Mouse (Mus musculus) MEL (cell line): ENCODE results near the gene Tuba4a. TPM values are rescaled to one million over a fixed set of nuclear protein-coding genes. Genes with fewer than 3 reads are reported as not detected.

Source experiments
- DNase-seq: peaks from one replicate; pipeline ENCODE4 v3.0.0; 2011; ENCODE audit warnings: low read depth, low spot score
- H3K27ac ChIP-seq: 2 replicates; pipeline ENCODE4 v1.5.1; 2012; ENCODE audit warnings: low read depth, mild to moderate bottlenecking, control low read depth, low read length, moderate library complexity; ENCODE audit not compliant: control insufficient read depth
- H3K27me3 ChIP-seq, 2 experiments: fragments of 150-350 bp in 1 of 2; sonication (generic) in 1 of 2; 2 replicates each; pipeline ENCODE4 v1.6.1; 2012; ENCODE audit warnings: low read length in 2 of 2, mild to moderate bottlenecking in 2 of 2, improper control_type of control experiment in 1 of 2, moderate library complexity in 1 of 2; ENCODE audit not compliant: insufficient read depth in 2 of 2, control insufficient read depth in 1 of 2
- H3K36me3 ChIP-seq, 2 experiments: 2 replicates each; pipeline ENCODE4 v1.6.1; 2012 to 2014; ENCODE audit warnings: low read length in 2 of 2, improper control_type of control experiment in 1 of 2, inconsistent platforms in 1 of 2, mild to moderate bottlenecking in 1 of 2; ENCODE audit not compliant: insufficient read depth in 2 of 2, control insufficient read depth in 1 of 2
- H3K4me1 ChIP-seq, 2 experiments: fragments of 150-350 bp in 1 of 2; sonication (generic) in 1 of 2; 2 replicates each; pipeline ENCODE4 v1.6.1; 2012; ENCODE audit warnings: low read length in 2 of 2, improper control_type of control experiment in 1 of 2, mild to moderate bottlenecking in 1 of 2; ENCODE audit not compliant: insufficient read depth in 2 of 2, control insufficient read depth in 1 of 2
- H3K4me3 ChIP-seq, 2 experiments: fragments of 150-350 bp in 1 of 2; sonication (generic) in 1 of 2; 2 replicates each; pipeline ENCODE4 v1.5.1; 2012; ENCODE audit warnings: low read depth in 2 of 2, low read length in 2 of 2, mild to moderate bottlenecking in 2 of 2, moderate library complexity in 2 of 2, control low read depth in 1 of 2, improper control_type of control experiment in 1 of 2; ENCODE audit not compliant: control insufficient read depth in 1 of 2, insufficient read depth in 1 of 2
- H3K79me2 ChIP-seq: 2 replicates; pipeline ENCODE4 v1.6.1; 2012; ENCODE audit warnings: mild to moderate bottlenecking, low read length, moderate library complexity; ENCODE audit not compliant: control insufficient read depth, poor library complexity, insufficient read depth
- H3K9ac ChIP-seq: 2 replicates; pipeline ENCODE4 v1.6.1; 2012; ENCODE audit warnings: low read depth, mild to moderate bottlenecking, control low read depth, low read length, moderate library complexity; ENCODE audit not compliant: control insufficient read depth, poor library complexity, severe bottlenecking
- H3K9me3 ChIP-seq: fragments of 150-350 bp; sonication (generic); replicated peaks from 2 replicates; pipeline ENCODE4 v1.6.1; 2012; ENCODE audit warnings: mild to moderate bottlenecking, low read length, improper control_type of control experiment, moderate library complexity; ENCODE audit not compliant: insufficient read depth
- BHLHE40 ChIP-seq: IDR thresholded peaks from 2 replicates; pipeline ENCODE4 v1.6.1; 2012; ENCODE audit warnings: low read depth, mild to moderate bottlenecking, inconsistent platforms, low read length, improper control_type of control experiment, borderline replicate concordance
- CHD1 ChIP-seq: IDR thresholded peaks from 2 replicates; pipeline ENCODE4 v1.6.1; 2012; ENCODE audit warnings: low read depth, mild to moderate bottlenecking, inconsistent platforms, low read length, improper control_type of control experiment
- CHD2 ChIP-seq: IDR thresholded peaks from 2 replicates; pipeline ENCODE4 v1.6.1; 2011; ENCODE audit warnings: low read length, improper control_type of control experiment
- E2F4 ChIP-seq: IDR thresholded peaks from 2 replicates; pipeline ENCODE4 v1.6.1; 2011; ENCODE audit warnings: low read depth, low read length, improper control_type of control experiment, borderline replicate concordance
- GABPA ChIP-seq: IDR thresholded peaks from 2 replicates; pipeline ENCODE4 v1.6.1; 2012; ENCODE audit warnings: low read depth, mild to moderate bottlenecking, inconsistent platforms, low read length, improper control_type of control experiment, moderate library complexity
- GATA1 ChIP-seq: IDR thresholded peaks from 2 replicates; pipeline ENCODE4 v1.6.1; 2011; ENCODE audit warnings: low read depth, low read length, improper control_type of control experiment
- HCFC1 ChIP-seq: IDR thresholded peaks from 2 replicates; pipeline ENCODE4 v1.6.1; 2012; ENCODE audit warnings: low read depth, mild to moderate bottlenecking, inconsistent platforms, low read length, improper control_type of control experiment, moderate library complexity
- JUND ChIP-seq: IDR thresholded peaks from 2 replicates; pipeline ENCODE4 v1.6.1; 2011; ENCODE audit warnings: low read depth, mild to moderate bottlenecking, improper control_type of control experiment, low read length
- KAT2A ChIP-seq: conservative IDR thresholded peaks from 2 replicates; pipeline ENCODE4 v1.6.1; 2012; ENCODE audit warnings: low read depth, low read length, improper control_type of control experiment, inconsistent platforms
- MAZ ChIP-seq: IDR thresholded peaks from 2 replicates; pipeline ENCODE4 v1.6.1; 2012; ENCODE audit warnings: low read depth, mild to moderate bottlenecking, inconsistent platforms, low read length, improper control_type of control experiment
- MEF2A ChIP-seq: IDR thresholded peaks from 2 replicates; pipeline ENCODE4 v1.6.1; 2014; ENCODE audit warnings: low read depth, mild to moderate bottlenecking, inconsistent platforms, low read length, improper control_type of control experiment; ENCODE audit not compliant: poor library complexity, insufficient replicate concordance, severe bottlenecking; ENCODE audit errors: extremely low read depth
- MXI1 ChIP-seq: IDR thresholded peaks from 2 replicates; pipeline ENCODE4 v1.6.1; 2011; ENCODE audit warnings: mild to moderate bottlenecking, low read depth, low read length, improper control_type of control experiment
- MYB ChIP-seq: IDR thresholded peaks from 2 replicates; pipeline ENCODE4 v1.6.1; 2011; ENCODE audit warnings: mild to moderate bottlenecking, low read depth, low read length, improper control_type of control experiment
- MYC ChIP-seq: IDR thresholded peaks from 2 replicates; pipeline ENCODE4 v1.6.1; 2011; ENCODE audit warnings: low read depth, mild to moderate bottlenecking, low read length, improper control_type of control experiment, moderate library complexity
- POLR2A ChIP-seq, 2 experiments: IDR thresholded peaks; 2 replicates each; pipeline ENCODE4 v1.6.1; 2011 to 2012; ENCODE audit warnings: low read length in 2 of 2, mild to moderate bottlenecking in 2 of 2, control low read depth in 1 of 2, improper control_type of control experiment in 1 of 2, low read depth in 1 of 2, moderate library complexity in 1 of 2; ENCODE audit not compliant: control insufficient read depth in 1 of 2, insufficient read depth in 1 of 2, poor library complexity in 1 of 2
- POLR2AphosphoS2 ChIP-seq: IDR thresholded peaks from 2 replicates; pipeline ENCODE4 v1.6.1; 2011; ENCODE audit warnings: low read length, improper control_type of control experiment
- POLR2AphosphoS5 ChIP-seq: IDR thresholded peaks from 2 replicates; pipeline ENCODE4 v1.6.1; 2012; ENCODE audit warnings: low read depth, borderline replicate concordance, mild to moderate bottlenecking, inconsistent platforms, low read length, moderate library complexity, mixed read lengths
- RAD21 ChIP-seq: IDR thresholded peaks from 2 replicates; pipeline ENCODE4 v1.6.1; 2011; ENCODE audit warnings: mild to moderate bottlenecking, low read depth, low read length, improper control_type of control experiment
- TBP ChIP-seq: IDR thresholded peaks from 2 replicates; pipeline ENCODE4 v1.8.0; 2011; ENCODE audit warnings: low read depth, low read length, improper control_type of control experiment
- TCF12 ChIP-seq: IDR thresholded peaks from 2 replicates; pipeline ENCODE4 v1.6.1; 2014; ENCODE audit warnings: low read depth, mild to moderate bottlenecking, inconsistent platforms, low read length, improper control_type of control experiment, moderate library complexity
- UBTF ChIP-seq: IDR thresholded peaks from 2 replicates; pipeline ENCODE4 v1.6.1; 2012; ENCODE audit warnings: low read depth, mild to moderate bottlenecking, inconsistent platforms, low read length, improper control_type of control experiment, moderate library complexity, borderline replicate concordance; ENCODE audit not compliant: insufficient read depth
- USF1 ChIP-seq: IDR thresholded peaks from 2 replicates; pipeline ENCODE4 v1.6.1; 2014; ENCODE audit warnings: low read depth, mild to moderate bottlenecking, inconsistent platforms, low read length, improper control_type of control experiment, moderate library complexity
- USF2 ChIP-seq, 2 experiments: IDR thresholded peaks; 2 replicates each; pipeline ENCODE4 v1.6.1; 2011 to 2012; ENCODE audit warnings: improper control_type of control experiment in 2 of 2, low read length in 2 of 2, borderline replicate concordance in 1 of 2, inconsistent platforms in 1 of 2, low read depth in 1 of 2, mild to moderate bottlenecking in 1 of 2; ENCODE audit not compliant: insufficient read depth in 1 of 2
- ZKSCAN1 ChIP-seq: IDR thresholded peaks from 2 replicates; pipeline ENCODE4 v1.6.1; 2012; ENCODE audit warnings: low read depth, mild to moderate bottlenecking, inconsistent platforms, low read length, improper control_type of control experiment, moderate library complexity
- ZMIZ1 ChIP-seq: IDR thresholded peaks from 2 replicates; pipeline ENCODE4 v1.6.1; 2012; ENCODE audit warnings: low read depth, mild to moderate bottlenecking, inconsistent platforms, low read length, improper control_type of control experiment, moderate library complexity
- ZNF384 ChIP-seq: IDR thresholded peaks from 2 replicates; pipeline ENCODE4 v1.6.1; 2012; ENCODE audit warnings: low read depth, mild to moderate bottlenecking, inconsistent platforms, low read length, improper control_type of control experiment
- polyA plus RNA-seq, 2 experiments: library from polyadenylated mRNA; stranded (reverse) in 1 of 2; unstranded in 1 of 2; fragments of >175 nt in 1 of 2; fragments of >200 nt in 1 of 2; gene quantifications; 2 replicates each; pipeline versions ENCODE4 v1.2.1 to v1.2.4; 2012; ENCODE audit warnings: low replicate concordance in 2 of 2, low read depth in 1 of 2; ENCODE audit not compliant: insufficient read length in 2 of 2, insufficient read depth in 1 of 2, missing spikeins in 1 of 2
- total RNA-seq: library from RNA; depleted of rRNA; stranded (reverse); fragments of 300-350 nt; gene quantifications from 2 replicates; pipeline ENCODE4 v1.2.3, GENCODE M21; 2012

Tuba4a gene
- total and polyA plus RNA-seq, 3 experiments, result 385 to 439 TPM; not detected in 1

DNA sequence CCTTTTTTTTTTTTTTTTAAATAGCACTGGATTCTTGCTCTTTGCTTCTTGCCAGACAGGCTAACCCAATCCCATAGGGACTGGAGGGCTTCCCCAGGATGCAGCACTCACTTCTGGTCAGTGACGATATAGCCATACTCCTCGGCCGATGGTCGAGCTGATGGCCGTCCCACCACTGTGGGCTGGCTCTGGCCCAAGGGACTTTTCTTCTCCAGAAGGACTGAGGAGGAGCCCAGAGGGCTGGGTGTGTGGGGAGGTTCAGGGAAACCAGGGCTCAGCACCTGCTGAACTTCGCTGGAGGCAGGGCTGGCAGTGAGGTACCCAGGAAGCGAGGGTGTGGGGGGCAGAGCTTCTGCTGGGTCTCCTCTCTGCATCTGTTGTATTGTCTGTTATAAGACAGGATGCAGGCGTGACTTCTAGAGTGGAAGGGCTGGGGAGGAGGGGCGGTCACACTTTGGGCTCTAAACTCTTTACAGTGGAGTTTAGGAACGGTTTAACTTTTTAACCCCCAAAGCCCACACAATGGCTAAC lies 35.9 kb upstream of the Tuba4a start:
- Histone ChIP-seq H3K27me3 (no peaks in the 10 kb centered on the region), H3K36me3 (no peaks in the 10 kb centered on the region)
- TF ChIP-seq BHLHE40 (no peak), POLR2A (IDR thresholded peaks at IDR 0.05; ENCODE audit: control insufficient read depth in 1 of 2, insufficient read depth in 1 of 2, low read depth in 1 of 2, low read length in 2 of 2, poor library complexity in 1 of 2) (no peak), MYB (no peak), GATA1 (no peak), POLR2AphosphoS2 (no peak), GABPA (no peak), HCFC1 (no peak), KAT2A (no peak), USF1 (no peak), ZKSCAN1 (no peak), UBTF (no peak), MYC (no peak), TBP (no peak), JUND (no peak), ZNF384 (no peak), MEF2A (no peak), USF2 (IDR thresholded peaks at IDR 0.05; ENCODE audit: borderline replicate concordance in 1 of 2, insufficient read depth in 1 of 2, low read depth in 1 of 2, low read length in 2 of 2) (no peak), RAD21 (no peak), MXI1 (no peak)

DNA sequence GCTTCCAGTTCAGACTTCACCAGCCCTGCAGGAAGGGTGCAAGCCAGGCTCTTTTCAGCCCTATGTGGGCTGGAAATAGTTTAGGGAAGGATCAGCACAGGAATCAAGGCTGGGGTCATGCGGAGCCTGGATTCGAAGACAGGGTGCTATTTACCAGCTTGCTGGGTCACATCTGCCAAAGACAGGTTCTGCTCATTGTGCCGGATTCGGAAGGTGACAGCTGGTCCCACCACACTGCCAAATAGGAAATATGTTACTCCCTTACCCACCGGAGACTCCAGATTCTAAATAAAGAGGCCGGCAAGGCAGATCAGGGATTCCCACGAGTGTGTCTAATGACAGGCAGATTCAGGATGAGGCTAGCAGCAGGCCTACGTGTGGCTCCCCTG lies 35.0 kb upstream of the Tuba4a start:
- Histone ChIP-seq H3K9ac (no peak overlapping the region), H3K4me1 (no peaks in the 10 kb centered on the region; a peak in 1 of 4 replicates)

More for the DNA sequence above, 35.9 kb upstream of the Tuba4a start:
- Histone ChIP-seq H3K9me3 (no peaks in the 10 kb centered on the region), H3K27ac (no peak overlapping the region), H3K9ac (no peak overlapping the region), H3K4me3 (no peak overlapping the region), H3K79me2 (no peaks in the 10 kb centered on the region), H3K4me1 (no peaks in the 10 kb centered on the region; a peak in 1 of 4 replicates)
- DNase-seq, result no peak

More for the DNA sequence above, 35.0 kb upstream of the Tuba4a start:
- H3K4me3 ChIP-seq, result no peak overlapping the region
- TF ChIP-seq UBTF, result no peak
- no peak for TF ChIP-seq MAZ
- TF ChIP-seq POLR2A (IDR thresholded peaks at IDR 0.05; ENCODE audit: control insufficient read depth in 1 of 2, insufficient read depth in 1 of 2, low read depth in 1 of 2, low read length in 2 of 2, poor library complexity in 1 of 2), result no peak
- no peak for TF ChIP-seq MYB
- TF ChIP-seq CHD1, result no peak
- TF ChIP-seq MXI1, result no peak
- no peak for TF ChIP-seq TCF12
- TF ChIP-seq E2F4, result no peak
- no peak for TF ChIP-seq ZMIZ1
- TF ChIP-seq POLR2AphosphoS5, result no peak
- TF ChIP-seq CHD2, result no peak
- H3K9me3 ChIP-seq, result no peaks in the 10 kb centered on the region
- H3K27me3 ChIP-seq, result no peaks in the 10 kb centered on the region
- no peak for DNase-seq
- no peaks in the 10 kb centered on the region for H3K36me3 ChIP-seq
- no peaks in the 10 kb centered on the region for H3K79me2 ChIP-seq
- no peak overlapping the region for H3K27ac ChIP-seq
